Mouse (Mus musculus): ENCODE data around the gene Iah1.

The Iah1 gene

GRCm38 (mm10) chr12:21318143-21318895 is 2.1 kb downstream of the Iah1 start:
- CTCF ChIA-PET = no interaction called here

GRCm38 (mm10) chr12:21320317-21320716 is 4.1 kb downstream of the Iah1 start:
- CTCF ChIA-PET = no interaction called here

- CTCF ChIA-PET = no interaction called here
These were observed 5.0 kb downstream of the Iah1 start for GRCm38 (mm10) chr12:21321170-21321569.

- CTCF ChIA-PET = no interaction called here
These were observed 6.1 kb downstream of the Iah1 start for GRCm38 (mm10) chr12:21322296-21322695.

- CTCF ChIA-PET = no interaction called here
These were observed 6.7 kb downstream of the Iah1 start for GRCm38 (mm10) chr12:21322856-21323255.

- CTCF ChIA-PET = no interaction called here
These were observed 7.9 kb downstream of the Iah1 start for GRCm38 (mm10) chr12:21324101-21324500.

GRCm38 (mm10) chr12:21325266-21325665 is 9.1 kb downstream of the Iah1 start:
- CTCF ChIA-PET = no interaction called here

GRCm38 (mm10) chr12:21326325-21326724 is 10.1 kb downstream of the Iah1 start:
- CTCF ChIA-PET = no interaction called here

GRCm38 (mm10) chr12:21329661-21330400 is 13.6 kb downstream of the Iah1 start:
- CTCF ChIA-PET = no interaction called here

- CTCF ChIA-PET = no interaction called here
These were observed 14.9 kb downstream of the Iah1 start for GRCm38 (mm10) chr12:21330961-21331576.

- CTCF ChIA-PET = no interaction called here
These were observed 15.5 kb downstream of the Iah1 start for GRCm38 (mm10) chr12:21331711-21332110.

- CTCF ChIA-PET = no interaction called here
These were observed 16.8 kb downstream of the Iah1 start for GRCm38 (mm10) chr12:21333021-21333420.

GRCm38 (mm10) chr12:21333766-21334165 is 17.6 kb downstream of the Iah1 start:
- CTCF ChIA-PET = no interaction called here

- CTCF ChIA-PET = interaction anchor here (0.7 kb wide), 1 partner anchor 152 kb away, joined by 3 read pairs; no protein-coding TSS in a partner anchor
These were observed 19.7 kb downstream of the Iah1 start for GRCm38 (mm10) chr12:21335869-21336268.

GRCm38 (mm10) chr12:21337171-21337570 is 21.0 kb downstream of the Iah1 start:
- CTCF ChIA-PET = interaction anchor here (0.6 kb wide), 1 partner anchor 10 kb away, joined by 5 read pairs; no protein-coding TSS in a partner anchor

GRCm38 (mm10) chr12:21340674-21341073 is 24.5 kb downstream of the Iah1 start:
- CTCF ChIA-PET = no interaction called here

- CTCF ChIA-PET = no interaction called here
These were observed 30.8 kb downstream of the Iah1 start for GRCm38 (mm10) chr12:21346972-21347371.

- CTCF ChIA-PET = interaction anchor here (0.8 kb wide), 1 partner anchor 34 kb away, joined by 6 read pairs; no protein-coding TSS in a partner anchor
These were observed 34.1 kb downstream of the Iah1 start for GRCm38 (mm10) chr12:21350113-21350876.

GRCm38 (mm10) chr12:21353681-21354080 is 37.5 kb downstream of the Iah1 start:
- CTCF ChIA-PET = no interaction called here

GRCm38 (mm10) chr12:21362686-21363085 is 46.5 kb downstream of the Iah1 start:
- CTCF ChIA-PET = no interaction called here

GRCm38 (mm10) chr12:21363195-21363594 is 47.0 kb downstream of the Iah1 start:
- CTCF ChIA-PET = no interaction called here

Data from spleen, embryonic (tissue).